Mouse (Mus musculus) Patski (cell line): ENCODE measurements at regions not wholly inside any gene's neighbourhood (a gene's known extent, or its start where the extent isn't known, plus 50 kb on each side); places are given as distances from the start of the nearest gene placed in this dataset.

ENCODE experiments used
- ATAC-seq: fragments of 100-300 bp; one replicate; pipeline ENCODE4 v1.8.0; 2021
- CTCF ChIA-PET: fragments of 350-600 bp; sonication (Branson Sonifier 250); formaldehyde crosslinking; loops from one replicate; lab custom pipeline; 2022; ENCODE audit warnings: inconsistent platforms; lab: Charles Lee
- POLR2A ChIA-PET: fragments of 350-600 bp; sonication (Branson Sonifier 250); formaldehyde crosslinking; loops from one replicate; lab custom pipeline; 2022; ENCODE audit warnings: antibody characterized with exemption, inconsistent platforms; lab: Charles Lee
- DNase-seq: peaks from one replicate; pipeline ENCODE4 v3.0.0-alpha.2; 2011; ENCODE audit warnings: low read depth, low spot score
- H3K27me3 ChIP-seq: fragments of 371-371 bp; one replicate; pipeline ENCODE4 v1.5.1; 2021
- CTCF ChIP-seq: fragments of 100-300 bp; IDR thresholded peaks from one replicate; pipeline ENCODE4 v1.5.1; 2021
- in situ Hi-C: fragments of 300-500 bp; cut with MboI; formaldehyde crosslinking; loops from 3 replicates; pipeline ENCODE4 v1.11.1; 2018; ENCODE audit warnings: low pct_unique_long_range_greater_than_20kb, mixed read lengths

DNA sequence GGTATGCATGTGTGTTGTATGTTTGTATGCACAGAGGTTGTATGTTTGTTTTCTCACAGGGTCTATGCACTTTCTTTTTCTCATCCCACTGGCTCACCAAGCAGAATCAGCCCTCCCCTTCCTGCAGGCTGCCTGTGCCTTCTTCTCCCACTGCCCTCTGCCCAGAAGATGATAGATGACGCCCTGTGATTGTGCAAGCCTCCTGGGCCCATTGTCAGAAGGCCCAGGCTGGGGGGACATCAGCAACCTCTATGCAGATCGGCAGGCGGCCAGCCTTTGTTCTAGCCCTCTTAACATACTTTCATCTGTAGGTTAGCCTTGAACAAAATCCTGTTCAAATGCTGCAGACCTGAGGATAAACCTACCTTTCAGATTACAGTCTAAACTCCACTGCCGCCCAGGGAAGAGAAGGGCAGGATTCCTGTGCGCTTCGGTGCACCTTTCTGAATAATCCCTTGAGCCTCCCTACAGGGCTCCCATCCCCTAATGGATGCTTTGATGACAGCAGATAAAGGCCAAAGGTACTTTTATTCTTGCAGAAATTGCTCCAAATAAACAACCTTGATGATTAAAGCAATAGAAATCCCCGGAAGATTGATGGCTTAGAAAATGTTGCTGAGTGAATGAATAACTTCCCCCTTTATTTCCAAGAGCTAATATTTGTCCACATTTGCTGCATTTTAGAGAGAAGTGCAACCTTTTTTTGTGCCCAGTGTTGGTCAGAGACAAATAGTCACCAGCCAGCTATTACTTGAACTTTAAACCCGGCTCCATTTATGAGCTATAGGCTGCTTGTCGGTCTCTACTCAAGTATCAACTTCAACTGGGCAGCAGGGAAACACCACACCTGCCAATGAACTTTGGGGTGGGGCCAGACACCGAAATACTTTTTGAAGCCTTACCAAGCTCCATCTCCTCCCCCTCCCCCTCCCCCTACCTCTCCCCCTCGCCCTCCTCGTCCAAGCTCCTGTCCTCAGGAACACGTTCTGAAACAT is 279.4 kb downstream of the Fam49a start:
- in situ Hi-C loops, result no loop called here
- ATAC-seq, result no peak
- DNase-seq, result no peak
- no peak for TF ChIP-seq CTCF
- POLR2A ChIA-PET, result no interaction called here
- CTCF ChIA-PET, result no interaction called here
- no peaks in the 10 kb centered on the region for H3K27me3 ChIP-seq

DNA sequence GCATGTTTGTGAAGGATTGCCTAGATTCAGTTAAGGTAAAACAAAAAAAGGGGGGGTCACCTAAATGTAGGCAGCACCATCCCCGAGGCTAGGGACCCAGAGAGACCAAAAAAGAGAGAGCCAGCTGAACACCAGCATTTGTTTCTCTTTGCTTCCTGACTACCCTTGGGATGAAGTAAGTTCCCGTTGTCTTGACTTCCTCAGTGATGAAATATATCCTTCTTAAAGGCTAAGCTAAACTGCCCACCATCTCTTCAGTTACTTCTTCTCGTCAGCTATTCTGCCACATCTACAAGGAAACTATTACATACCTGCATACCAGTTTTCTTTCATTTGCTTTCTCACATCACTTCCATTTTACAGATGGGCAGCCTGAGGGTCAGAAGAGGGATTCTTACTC is 277.4 kb downstream of the Fam49a start:
- DNase-seq (no peak), ATAC-seq (no peak)
- no peak for TF ChIP-seq CTCF
- H3K27me3 ChIP-seq, result no peaks in the 10 kb centered on the region
- ChIA-PET CTCF (no interaction called here), POLR2A (no interaction called here)
- in situ Hi-C loops, result no loop called here

DNA sequence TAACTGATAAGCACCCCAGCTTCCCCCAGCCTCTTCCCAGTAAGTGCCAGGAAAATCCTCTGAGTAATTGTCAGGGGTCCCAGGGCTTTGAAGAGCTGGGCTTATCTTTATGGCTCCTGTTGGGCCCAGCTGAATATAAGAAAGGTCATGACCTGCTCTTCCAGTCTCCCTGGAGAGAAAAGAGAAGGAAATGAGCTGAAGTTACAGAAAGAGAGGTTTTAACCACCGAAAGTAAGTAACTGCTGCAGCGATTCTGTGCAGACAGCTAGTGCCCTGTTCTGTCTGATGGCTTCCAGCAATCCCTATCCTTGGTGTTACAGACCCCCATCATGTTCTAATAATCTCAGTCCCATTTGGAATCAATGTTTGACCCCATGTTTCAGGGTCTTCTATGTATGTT is 272.8 kb downstream of the Fam49a start:
- no peak for TF ChIP-seq CTCF
- ChIA-PET POLR2A (no interaction called here), CTCF (no interaction called here)
- H3K27me3 ChIP-seq, result no peaks in the 10 kb centered on the region
- in situ Hi-C loops, result no loop called here
- no peak for DNase-seq
- ATAC-seq, result no peak

DNA sequence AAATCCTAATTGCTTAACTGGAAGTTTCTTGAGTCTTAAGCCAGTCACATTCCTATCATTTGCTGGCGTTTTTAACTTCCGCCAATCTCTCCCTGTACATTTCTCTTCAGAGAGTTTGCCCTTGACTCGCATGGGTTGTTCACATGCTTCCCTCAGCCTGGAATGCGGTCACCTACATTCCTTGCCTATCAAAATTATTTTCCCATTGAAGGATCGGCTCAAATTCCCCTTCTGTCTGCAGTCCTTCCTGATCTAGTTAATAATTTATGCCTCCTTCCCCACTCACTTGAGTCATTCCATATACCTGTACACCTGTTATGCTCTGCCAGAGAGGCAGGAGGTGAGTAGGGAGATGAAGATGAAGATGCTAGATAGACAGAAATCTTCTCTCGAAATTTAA is 268.9 kb downstream of the Fam49a start:
- ChIA-PET POLR2A (no interaction called here), CTCF (no interaction called here)
- DNase-seq (no peak), ATAC-seq (peak; percentile 54)
- in situ Hi-C loops, result no loop called here
- no peaks in the 10 kb centered on the region for H3K27me3 ChIP-seq
- TF ChIP-seq CTCF, result no peak

DNA sequence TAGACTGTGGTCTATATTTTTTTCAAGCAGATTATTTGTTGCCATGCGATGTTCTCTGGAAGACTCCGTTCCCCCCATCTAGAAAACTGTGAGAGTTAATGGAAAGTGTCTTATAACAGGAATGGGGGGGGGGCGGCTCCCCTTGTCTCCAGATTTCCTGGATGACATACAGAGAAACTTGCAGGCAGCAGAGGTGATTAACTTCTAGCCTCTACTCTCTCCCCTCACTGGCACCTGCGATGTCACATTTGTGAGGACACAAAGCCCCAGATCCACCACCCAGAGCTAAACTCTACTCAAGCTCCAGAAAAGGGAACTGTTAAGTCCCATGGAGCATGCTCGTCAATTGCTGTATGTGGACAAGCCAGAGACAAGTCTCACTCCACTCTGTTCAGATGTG is 267.6 kb downstream of the Fam49a start:
- ATAC-seq (no peak), DNase-seq (no peak)
- in situ Hi-C loops, result no loop called here
- CTCF ChIA-PET, result no interaction called here
- no peak for TF ChIP-seq CTCF
- POLR2A ChIA-PET, result no interaction called here
- H3K27me3 ChIP-seq, result no peaks in the 10 kb centered on the region

DNA sequence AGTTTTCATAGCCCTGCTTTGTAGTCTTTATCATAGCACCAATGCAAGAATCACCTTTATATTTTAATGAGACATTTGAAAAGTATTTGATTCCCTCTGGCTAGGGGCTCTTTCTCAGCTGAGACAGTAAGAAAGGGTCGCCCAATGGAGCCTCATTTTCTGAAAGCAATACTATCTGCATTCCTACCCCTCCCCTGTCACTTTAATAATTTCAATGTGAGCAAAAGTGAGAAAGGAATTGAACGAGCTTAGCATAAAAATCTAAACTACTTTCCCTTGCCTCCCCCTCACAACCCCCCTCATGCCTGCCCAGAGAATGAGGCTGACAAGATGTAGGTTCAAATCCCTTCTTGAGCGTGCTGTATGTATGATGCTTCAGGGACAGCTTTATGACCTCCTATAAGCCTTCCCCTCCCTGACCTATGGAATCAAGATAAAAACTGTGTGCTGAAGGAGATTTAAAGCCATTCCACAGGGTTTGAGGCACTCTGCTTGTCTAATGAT is 266.6 kb downstream of the Fam49a start:
- ChIA-PET POLR2A (interaction anchor here (0.6 kb wide), 1 partner anchor 39 kb away, joined by 6 read pairs; no protein-coding TSS in a partner anchor), CTCF (no interaction called here)
- ATAC-seq (no peak), DNase-seq (no peak)
- no peaks in the 10 kb centered on the region for H3K27me3 ChIP-seq
- no peak for TF ChIP-seq CTCF
- in situ Hi-C loops, result no loop called here

DNA sequence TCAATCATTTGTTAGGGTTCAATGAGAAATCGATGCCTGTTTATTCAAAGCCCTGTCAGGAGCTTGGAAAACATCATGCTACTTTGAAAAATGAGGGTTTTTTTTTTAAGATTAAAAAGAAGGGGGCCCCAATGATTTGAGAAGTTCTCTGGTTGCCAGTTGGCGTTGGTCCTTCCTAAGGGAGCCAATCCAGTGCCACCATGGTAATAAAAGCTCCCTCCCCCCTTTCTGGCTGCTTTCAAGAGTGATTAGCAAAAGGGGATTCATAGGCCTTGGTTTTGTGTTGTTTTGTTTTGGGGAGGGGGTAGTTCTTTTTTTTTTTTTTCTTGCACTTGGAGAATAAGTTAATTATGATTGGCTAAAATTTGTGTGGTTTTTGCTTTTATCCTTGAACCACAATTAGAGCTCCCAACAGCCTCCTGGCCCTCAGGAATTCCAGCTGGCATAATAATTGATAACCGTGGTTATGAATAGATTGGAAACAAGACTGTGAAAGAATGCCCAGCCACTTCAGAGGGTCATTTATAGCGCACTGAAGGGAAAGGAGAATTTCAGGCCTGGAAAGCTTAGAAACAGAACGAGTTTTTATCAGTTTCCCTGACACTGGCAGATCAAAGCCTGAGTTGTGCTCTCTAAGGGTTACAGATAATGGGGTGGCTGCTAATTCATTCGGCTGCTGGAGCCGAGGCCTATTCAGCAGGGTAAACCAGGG is 266.0 kb downstream of the Fam49a start:
- no peaks in the 10 kb centered on the region for H3K27me3 ChIP-seq
- POLR2A ChIA-PET, result interaction anchor here (0.6 kb wide), 1 partner anchor 38 kb away, joined by 6 read pairs; no protein-coding TSS in a partner anchor
- ATAC-seq, result no peak
- no peak for DNase-seq
- CTCF ChIA-PET, result no interaction called here
- in situ Hi-C loops, result no loop called here
- TF ChIP-seq CTCF, result no peak

DNA sequence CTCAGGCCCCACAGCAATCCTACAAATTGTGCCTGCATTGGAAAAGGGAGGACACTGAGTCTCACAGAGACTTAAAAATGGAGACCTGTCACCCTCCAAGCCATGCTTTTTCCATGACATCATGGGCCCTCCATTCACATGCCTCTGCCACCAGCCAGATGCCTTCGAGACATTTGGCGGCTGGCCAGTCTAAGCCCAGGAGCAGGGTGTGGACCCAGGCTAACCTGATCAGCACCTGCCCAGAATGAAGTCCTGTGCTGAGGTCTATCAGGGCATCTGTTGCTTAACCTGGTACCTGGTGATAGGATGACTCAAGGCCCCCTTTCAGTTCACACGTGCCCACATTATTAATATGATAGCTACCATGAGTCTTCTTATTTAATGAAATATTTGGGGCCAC is 265.4 kb downstream of the Fam49a start:
- ATAC-seq (no peak), DNase-seq (no peak)
- no peaks in the 10 kb centered on the region for H3K27me3 ChIP-seq
- POLR2A ChIA-PET, result no interaction called here
- CTCF ChIA-PET, result no interaction called here
- TF ChIP-seq CTCF, result no peak
- in situ Hi-C loops, result no loop called here

DNA sequence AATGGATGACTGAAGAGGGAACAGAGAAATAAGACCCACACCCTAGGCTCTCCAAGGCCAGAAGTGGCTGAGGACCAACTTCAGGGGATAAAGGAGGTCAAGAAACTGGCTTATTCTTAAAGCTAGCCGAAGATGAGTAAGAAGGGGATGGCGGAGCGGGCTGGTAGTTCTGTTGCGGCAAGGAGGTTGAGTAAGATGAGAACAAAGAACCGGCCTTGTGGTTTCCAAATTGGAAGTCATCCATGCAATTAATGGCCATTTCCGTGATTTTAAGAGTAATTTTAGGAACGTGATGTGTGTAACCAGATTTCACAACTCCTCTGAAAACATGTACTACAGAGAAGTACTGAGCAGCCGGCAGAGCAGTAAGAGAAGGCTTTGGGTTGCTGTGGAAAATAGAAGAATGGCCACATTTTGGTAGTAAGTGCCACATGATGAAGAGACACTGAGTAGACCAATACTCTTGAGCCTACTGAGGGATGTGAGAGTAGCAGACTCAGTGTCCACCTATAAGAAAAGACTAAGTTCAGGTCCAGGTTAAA is 258.4 kb downstream of the Fam49a start:
- CTCF ChIA-PET, result no interaction called here
- no peak for TF ChIP-seq CTCF
- in situ Hi-C loops, result no loop called here
- H3K27me3 ChIP-seq, result no peaks in the 10 kb centered on the region
- DNase-seq, result peak; percentile 68
- ATAC-seq, result peak; percentile 82
- POLR2A ChIA-PET, result no interaction called here

DNA sequence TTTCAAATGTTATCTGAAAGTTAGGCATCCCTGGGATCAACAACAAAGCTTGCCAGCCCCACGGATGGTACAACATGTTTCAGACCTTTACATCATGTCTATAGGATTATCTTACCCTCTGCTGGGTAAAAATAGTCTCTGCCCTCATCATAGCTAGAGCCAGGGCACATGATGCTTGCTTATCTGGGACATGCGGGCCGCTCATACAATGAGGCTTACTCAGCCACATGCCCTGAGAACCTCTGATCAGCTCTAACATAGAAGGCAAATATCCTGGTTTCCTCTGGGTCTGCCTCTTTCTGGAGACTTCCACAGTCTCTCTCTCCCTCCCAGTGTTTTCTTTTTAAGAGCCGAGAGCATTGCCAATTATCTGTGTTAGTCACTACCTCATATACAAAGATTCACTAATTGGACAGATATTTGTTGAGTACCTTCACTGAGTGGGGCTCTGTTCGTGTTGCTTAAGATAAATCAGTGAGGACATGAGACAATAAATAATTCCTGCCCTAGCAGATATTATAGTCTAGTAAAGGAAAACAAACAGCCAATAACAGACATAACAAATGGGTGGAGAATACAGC is 256.6 kb downstream of the Fam49a start:
- ChIA-PET POLR2A (no interaction called here), CTCF (no interaction called here)
- no peak for TF ChIP-seq CTCF
- in situ Hi-C loops, result no loop called here
- ATAC-seq (no peak), DNase-seq (no peak)
- H3K27me3 ChIP-seq, result no peaks in the 10 kb centered on the region
